Mouse (Mus musculus): ENCODE measurements around the gene Lrcol1. TPM values are rescaled to one million over a fixed set of nuclear protein-coding genes. Genes with fewer than 3 reads are reported as not detected.

The Lrcol1 gene
- polyA plus RNA-seq (2015; fragmentation: Nextera tagmentation; extraction: Ambion mirVana): not detected in 2 replicates

- no peak within 1 kb of the TSS for H3K4me3 ChIP-seq
- H3K9ac ChIP-seq: no peak within 1 kb of the TSS
- H3K4me2 ChIP-seq: no peak within 1 kb of the TSS
- H3K27ac ChIP-seq: no peak within 1 kb of the TSS
- no peaks in the 10 kb centered on the region for H3K9me3 ChIP-seq (replicated peaks)
- H3K36me3 ChIP-seq (ENCODE audit: poor library complexity, severe bottlenecking): peaks cover 5% of the 10 kb centered on the region; the same call in 1 of the 2 replicates
- WGBS: 85% methylated on average over 4 of the region's 4 CpGs
- ATAC-seq: no peak
- H3K27me3 ChIP-seq: peaks cover 38% of the 10 kb centered on the region
- peaks cover 12% of the 10 kb centered on the region for H3K4me1 ChIP-seq
Observed at GRCm38 (mm10) chr5:110344524-110344923, at the start of gene Lrcol1. Lrcol1 (plus strand) TSS chr5:110344730.

- no peak overlapping the region for H3K4me3 ChIP-seq
- WGBS: 96% methylated on average over 1 of the region's 1 CpGs
- H3K36me3 ChIP-seq (ENCODE audit: poor library complexity, severe bottlenecking): peaks cover 89% of the 10 kb centered on the region
- H3K4me2 ChIP-seq: no peak overlapping the region
- H3K27me3 ChIP-seq: no peaks in the 10 kb centered on the region
- no peaks in the 10 kb centered on the region for H3K9me3 ChIP-seq (replicated peaks)
- no peak overlapping the region for H3K27ac ChIP-seq
- ATAC-seq: no peak
- H3K4me1 ChIP-seq: no peaks in the 10 kb centered on the region
- no peak overlapping the region for H3K9ac ChIP-seq
Observed at GRCm38 (mm10) chr5:110296637-110297036, 47.9 kb upstream of the Lrcol1 start.

GRCm38 (mm10) chr5:110300591-110300990 is 43.9 kb upstream of the Lrcol1 start:
- H3K4me2 ChIP-seq: no peak overlapping the region
- H3K9me3 ChIP-seq (replicated peaks): no peaks in the 10 kb centered on the region
- no peaks in the 10 kb centered on the region for H3K27me3 ChIP-seq
- WGBS: 90% methylated on average over 2 of the region's 2 CpGs
- no peak overlapping the region for H3K27ac ChIP-seq
- H3K36me3 ChIP-seq (ENCODE audit: poor library complexity, severe bottlenecking): peaks cover 96% of the 10 kb centered on the region
- no peak overlapping the region for H3K9ac ChIP-seq
- no peaks in the 10 kb centered on the region for H3K4me1 ChIP-seq
- H3K4me3 ChIP-seq: no peak overlapping the region
- no peak for ATAC-seq

- no peaks in the 10 kb centered on the region for H3K27me3 ChIP-seq
- 96% methylated on average over 7 of the region's 7 CpGs for WGBS
- H3K4me2 ChIP-seq: no peak overlapping the region
- H3K36me3 ChIP-seq (ENCODE audit: poor library complexity, severe bottlenecking): peaks cover 91% of the 10 kb centered on the region
- H3K27ac ChIP-seq: no peak overlapping the region
- H3K4me3 ChIP-seq: no peak overlapping the region
- no peak overlapping the region for H3K9ac ChIP-seq
- no peaks in the 10 kb centered on the region for H3K4me1 ChIP-seq
- no peak for ATAC-seq
- H3K9me3 ChIP-seq (replicated peaks): no peaks in the 10 kb centered on the region
Observed at GRCm38 (mm10) chr5:110308861-110309260, 35.7 kb upstream of the Lrcol1 start.

GRCm38 (mm10) chr5:110313127-110313526 is 31.4 kb upstream of the Lrcol1 start:
- H3K27me3 ChIP-seq: no peaks in the 10 kb centered on the region
- WGBS: 76% methylated on average over 3 of the region's 3 CpGs
- H3K27ac ChIP-seq: no peak overlapping the region
- H3K4me2 ChIP-seq: no peak overlapping the region
- no peaks in the 10 kb centered on the region for H3K4me1 ChIP-seq
- no peaks in the 10 kb centered on the region for H3K9me3 ChIP-seq (replicated peaks)
- no peak overlapping the region for H3K9ac ChIP-seq
- H3K36me3 ChIP-seq (ENCODE audit: poor library complexity, severe bottlenecking): peaks cover 77% of the 10 kb centered on the region
- ATAC-seq: no peak
- no peak overlapping the region for H3K4me3 ChIP-seq

- Histone ChIP-seq H3K27me3 (no peaks in the 10 kb centered on the region), H3K4me1 (no peaks in the 10 kb centered on the region), H3K9me3 (replicated peaks) (no peaks in the 10 kb centered on the region), H3K36me3 (ENCODE audit: poor library complexity, severe bottlenecking) (peaks cover 90% of the 10 kb centered on the region), H3K4me2 (no peak overlapping the region), H3K9ac (no peak overlapping the region), H3K4me3 (no peak overlapping the region), H3K27ac (no peak overlapping the region)
- ATAC-seq: no peak
- 95% methylated on average over 3 of the region's 3 CpGs for WGBS
Observed at GRCm38 (mm10) chr5:110330508-110330907, 14.0 kb upstream of the Lrcol1 start.

- no peak overlapping the region for H3K4me3 ChIP-seq
- no peak overlapping the region for H3K4me2 ChIP-seq
- H3K36me3 ChIP-seq (ENCODE audit: poor library complexity, severe bottlenecking): peaks cover 51% of the 10 kb centered on the region
- H3K27ac ChIP-seq: no peak overlapping the region
- 95% methylated on average over 2 of the region's 2 CpGs for WGBS
- H3K9ac ChIP-seq: no peak overlapping the region; the same call in 1 of the 2 replicates
- H3K9me3 ChIP-seq (replicated peaks): no peaks in the 10 kb centered on the region
- ATAC-seq: no peak
- H3K27me3 ChIP-seq: peaks cover 24% of the 10 kb centered on the region
- H3K4me1 ChIP-seq: peaks cover 12% of the 10 kb centered on the region
Observed at GRCm38 (mm10) chr5:110338792-110339191, 5.7 kb upstream of the Lrcol1 start.

- Histone ChIP-seq H3K9me3 (replicated peaks) (no peaks in the 10 kb centered on the region), H3K27me3 (peaks cover 38% of the 10 kb centered on the region), H3K4me3 (peak within 1 kb of the TSS; percentile 53), H3K36me3 (ENCODE audit: poor library complexity, severe bottlenecking) (peaks cover 13% of the 10 kb centered on the region; the same call in 1 of the 2 replicates), H3K27ac (no peak within 1 kb of the TSS), H3K4me1 (peaks cover 12% of the 10 kb centered on the region), H3K9ac (peak within 1 kb of the TSS; percentile 62), H3K4me2 (peak within 1 kb of the TSS; percentile 91)
- ATAC-seq: peak; percentile 69
- WGBS: under 1% methylated on average over 43 of the region's 43 CpGs
Observed at GRCm38 (mm10) chr5:110342648-110343284, 1.8 kb upstream of the Lrcol1 start, which contains the start of gene P2rx2. P2rx2 (minus strand) TSS chr5:110343212.

- Histone ChIP-seq H3K4me3 (no peak overlapping the region), H3K4me2 (no peak overlapping the region), H3K9me3 (replicated peaks) (no peaks in the 10 kb centered on the region), H3K27me3 (peaks cover 38% of the 10 kb centered on the region), H3K4me1 (peaks cover 12% of the 10 kb centered on the region), H3K9ac (no peak overlapping the region), H3K36me3 (ENCODE audit: poor library complexity, severe bottlenecking) (no peaks in the 10 kb centered on the region), H3K27ac (no peak overlapping the region)
- 85% methylated on average over 4 of the region's 4 CpGs for WGBS
- no peak for ATAC-seq
Observed at GRCm38 (mm10) chr5:110345553-110345952, 1.0 kb downstream of the Lrcol1 start.

- no peak overlapping the region for H3K4me3 ChIP-seq
- H3K27ac ChIP-seq: no peak overlapping the region
- H3K9ac ChIP-seq: no peak overlapping the region
- H3K4me2 ChIP-seq: no peak overlapping the region
- ATAC-seq: no peak
- WGBS: 94% methylated on average over 8 of the region's 8 CpGs
- peaks cover 12% of the 10 kb centered on the region for H3K4me1 ChIP-seq
- peaks cover 31% of the 10 kb centered on the region for H3K27me3 ChIP-seq
- H3K9me3 ChIP-seq (replicated peaks): no peaks in the 10 kb centered on the region
- H3K36me3 ChIP-seq (ENCODE audit: poor library complexity, severe bottlenecking): no peaks in the 10 kb centered on the region
Observed at GRCm38 (mm10) chr5:110347006-110347405, 2.5 kb downstream of the Lrcol1 start.

- H3K9ac ChIP-seq: no peak overlapping the region
- no peak for ATAC-seq
- 12% methylated on average over 7 of the region's 7 CpGs for WGBS
- 0 out of 2 replicates have a peak, but pooled peaks cover 9% of the 10 kb centered on the region for H3K4me1 ChIP-seq
- H3K27ac ChIP-seq: no peak overlapping the region
- H3K4me3 ChIP-seq: no peak overlapping the region
- no peak overlapping the region for H3K4me2 ChIP-seq
- H3K9me3 ChIP-seq (replicated peaks): no peaks in the 10 kb centered on the region
- H3K27me3 ChIP-seq: peaks cover 7% of the 10 kb centered on the region; the same call in 1 of the 2 replicates
- H3K36me3 ChIP-seq (ENCODE audit: poor library complexity, severe bottlenecking): no peaks in the 10 kb centered on the region
Observed at GRCm38 (mm10) chr5:110354716-110355115, 10.2 kb downstream of the Lrcol1 start.

GRCm38 (mm10) chr5:110357531-110358179 is 13.1 kb downstream of the Lrcol1 start:
- 36% methylated on average over 8 of the region's 9 CpGs for WGBS
- ATAC-seq: peak; percentile 68
- peaks cover 12% of the 10 kb centered on the region; the same call in 1 of the 2 replicates for H3K36me3 ChIP-seq (ENCODE audit: poor library complexity, severe bottlenecking)
- no peak overlapping the region for H3K4me2 ChIP-seq
- no peak overlapping the region for H3K27ac ChIP-seq
- no peak overlapping the region for H3K9ac ChIP-seq
- peaks cover 7% of the 10 kb centered on the region; the same call in 1 of the 2 replicates for H3K27me3 ChIP-seq
- H3K4me1 ChIP-seq: 0 out of 2 replicates have a peak, but pooled peaks cover 9% of the 10 kb centered on the region
- no peaks in the 10 kb centered on the region for H3K9me3 ChIP-seq (replicated peaks)
- H3K4me3 ChIP-seq: no peak overlapping the region

All from forebrain, embryonic 13.5 days (tissue).